Mouse (Mus musculus): ENCODE results near the gene Rnf31. TPM values are rescaled to one million over a fixed set of nuclear protein-coding genes. Genes with fewer than 3 reads are reported as not detected.

Rnf31 gene
- 10 to 100 TPM; 25.7 to 31.3 TPM for total RNA-seq (2021)

DNA sequence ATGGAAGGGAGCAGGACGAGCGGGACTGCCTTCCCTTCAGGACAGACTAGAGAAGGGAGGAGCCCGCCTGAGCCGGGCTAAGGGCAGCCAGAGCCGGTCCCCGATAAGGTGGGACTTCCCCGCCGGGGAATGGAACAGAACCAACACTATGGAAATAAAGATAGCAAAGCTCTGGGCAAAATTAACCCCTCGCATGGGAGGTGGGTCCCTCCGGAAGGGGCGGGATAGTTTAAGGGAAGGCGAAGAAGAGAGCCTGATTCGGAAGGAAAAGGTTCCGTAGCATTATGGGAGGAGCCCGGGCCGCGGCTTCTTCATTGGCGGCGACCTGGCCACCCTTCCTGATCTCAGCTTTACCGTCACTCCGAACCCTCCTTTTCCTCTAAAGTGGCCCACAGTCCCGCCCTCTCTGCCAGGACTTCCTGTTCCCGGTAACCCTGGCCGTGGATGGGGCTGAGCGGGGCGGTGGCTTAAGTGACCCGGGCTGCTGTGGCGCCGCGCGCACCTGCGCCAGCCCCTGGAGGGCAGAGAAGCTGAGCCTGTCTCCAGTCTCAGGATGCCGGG, at the start of gene Rnf31:
Gene Rnf31 (plus strand): TSS at position 378 of the 561 bp plus-strand sequence.
- DNase-seq (ENCODE audit: low spot score), result peak; percentile 95
- intact Hi-C loops (cut with DNase I), result loop anchor here (2.0 kb wide), 1 partner anchor 29 kb away; no protein-coding TSS in a partner anchor

DNA sequence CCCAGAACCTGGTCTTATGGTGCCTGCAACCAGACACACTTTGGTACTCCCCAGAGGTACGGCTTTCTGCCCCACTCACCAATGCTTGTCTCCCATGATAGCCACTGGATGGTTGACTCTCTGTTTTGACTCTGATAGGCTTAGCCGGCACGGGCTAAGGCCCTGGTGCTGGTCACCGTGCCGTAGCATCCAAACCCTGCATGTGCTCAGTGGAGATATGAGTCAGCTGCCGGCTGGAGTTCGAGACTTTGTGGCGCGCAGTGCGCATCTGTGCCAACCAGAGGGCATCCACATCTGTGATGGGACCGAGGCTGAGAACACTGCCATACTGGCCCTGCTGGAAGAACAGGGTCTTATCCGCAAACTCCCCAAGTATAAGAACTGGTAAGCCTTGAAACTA, 49.2 kb upstream of the Rnf31 start:
- intact Hi-C loops (cut with DNase I), result no loop called here
- no peak for DNase-seq (ENCODE audit: low spot score)

DNA sequence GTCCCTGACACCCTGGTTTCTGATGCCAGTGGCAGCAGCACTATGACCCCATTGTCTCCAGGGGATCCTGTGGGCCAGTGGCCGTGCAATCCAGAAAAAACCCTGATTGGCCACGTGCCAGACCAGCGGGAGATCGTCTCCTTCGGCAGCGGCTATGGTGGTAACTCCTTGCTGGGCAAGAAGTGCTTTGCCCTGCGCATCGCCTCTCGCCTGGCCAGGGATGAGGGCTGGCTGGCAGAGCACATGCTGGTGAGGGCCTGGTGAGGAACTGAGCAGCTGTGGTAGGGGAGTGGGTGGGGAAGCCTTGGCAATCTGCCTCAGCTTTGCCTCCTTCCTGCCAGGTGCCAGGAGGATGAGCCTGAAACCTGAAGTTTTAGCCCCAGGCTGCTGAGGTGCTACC, 47.2 kb upstream of the Rnf31 start:
- intact Hi-C loops (cut with DNase I), result no loop called here
- no peak for DNase-seq (ENCODE audit: low spot score)

DNA sequence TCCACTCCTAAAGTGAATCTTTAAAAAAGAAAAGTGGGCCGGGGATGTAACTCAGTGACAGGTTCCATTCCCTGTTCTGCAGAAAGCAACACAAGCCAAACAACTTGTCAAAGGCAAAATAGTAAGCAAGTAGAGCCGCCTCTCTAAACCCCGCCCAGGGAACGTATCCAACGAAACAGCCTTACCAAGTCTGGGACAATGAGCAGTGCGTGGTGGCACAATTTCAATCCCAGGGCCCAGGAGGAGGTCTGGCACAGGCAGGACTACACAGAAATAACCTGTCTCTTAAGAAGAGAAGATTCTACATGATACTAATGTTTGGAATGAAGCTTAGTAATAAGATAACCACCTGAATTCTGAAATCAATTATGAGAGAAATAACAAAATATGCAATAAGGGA, 41.3 kb upstream of the Rnf31 start:
- DNase-seq (ENCODE audit: low spot score), result no peak
- intact Hi-C loops (cut with DNase I), result no loop called here

DNA sequence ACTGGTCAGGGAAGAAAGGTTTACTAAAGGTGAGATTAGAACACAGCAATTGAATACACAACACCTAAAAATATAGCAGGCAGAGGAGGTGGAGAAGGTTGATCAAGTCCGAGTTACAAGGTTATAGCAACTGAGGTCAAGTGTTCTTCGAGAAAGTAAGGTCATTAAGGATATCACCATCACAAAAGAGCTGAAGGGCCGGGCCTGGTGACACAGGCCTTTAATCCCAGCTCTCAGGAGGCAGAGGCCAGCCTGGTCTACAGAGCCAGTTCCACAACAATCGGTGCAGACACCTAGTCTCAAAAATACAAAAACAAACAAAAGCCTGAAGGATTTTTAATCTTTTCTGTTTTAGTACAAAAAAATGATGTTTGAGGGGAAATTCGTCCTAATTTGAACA, 40.2 kb upstream of the Rnf31 start:
- no peak for DNase-seq (ENCODE audit: low spot score)
- intact Hi-C loops (cut with DNase I), result no loop called here

DNA sequence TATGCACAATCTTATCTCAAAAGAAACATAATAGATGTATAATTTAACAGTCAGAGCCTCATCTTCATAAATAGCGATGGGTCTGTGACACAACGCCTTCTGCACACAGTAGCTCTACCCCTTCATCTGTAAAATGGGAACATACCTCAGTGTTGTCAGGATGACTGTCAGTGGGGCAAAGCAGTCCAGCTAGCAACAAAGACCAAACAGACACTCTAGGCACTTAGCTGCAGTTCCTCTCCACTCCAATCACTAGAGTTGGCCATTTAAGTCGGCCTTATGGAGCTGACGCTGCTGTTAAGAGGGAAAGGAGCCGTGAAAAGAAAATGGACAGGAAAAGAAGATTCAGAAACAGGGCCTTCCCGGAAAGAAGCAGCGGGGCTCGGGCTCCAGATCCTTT, 39.7 kb upstream of the Rnf31 start:
- intact Hi-C loops (cut with DNase I), result no loop called here
- no peak for DNase-seq (ENCODE audit: low spot score)

DNA sequence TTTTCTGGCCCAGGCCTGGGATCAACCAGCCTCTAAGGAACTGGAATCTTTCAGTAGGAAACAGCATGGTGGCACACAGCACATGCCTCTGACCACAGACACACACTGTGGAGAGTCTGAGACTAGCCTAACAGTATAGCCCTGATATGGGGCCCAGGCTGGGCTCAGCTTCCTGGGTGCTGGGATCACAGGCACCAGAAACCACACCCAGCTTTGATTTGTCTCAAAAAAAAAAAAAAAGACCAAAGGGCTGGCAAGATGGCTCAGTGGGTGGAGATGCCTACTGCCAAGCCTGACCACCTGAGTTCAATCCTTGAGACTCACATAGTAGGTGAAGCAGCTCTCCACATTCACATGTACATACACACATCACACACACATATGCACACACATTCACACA, 36.9 kb upstream of the Rnf31 start:
- intact Hi-C loops (cut with DNase I), result no loop called here
- DNase-seq (ENCODE audit: low spot score), result no peak

DNA sequence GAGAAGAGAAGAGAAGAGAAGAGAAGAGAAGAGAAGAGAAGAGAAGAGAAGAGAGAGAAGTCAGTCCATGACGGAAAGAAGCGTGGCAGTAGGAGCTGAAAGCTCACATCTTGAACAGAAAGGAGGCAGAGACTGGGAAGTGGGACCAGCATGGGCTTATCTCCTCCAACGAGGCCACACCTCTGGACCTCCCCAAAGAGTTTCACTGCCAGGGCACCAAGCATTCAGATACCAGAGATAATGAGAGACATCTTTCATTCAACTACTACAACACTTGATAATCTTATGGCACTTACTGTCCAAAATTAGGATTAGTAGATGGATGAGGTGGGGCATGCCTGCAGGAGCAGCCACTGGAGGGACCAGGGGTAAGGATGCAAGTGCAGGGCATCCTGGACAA, 35.7 kb upstream of the Rnf31 start:
- DNase-seq (ENCODE audit: low spot score), result no peak
- intact Hi-C loops (cut with DNase I), result loop anchor here (2.0 kb wide), 1 partner anchor 15 kb away; the partner anchor contains the start of gene Pck2

DNA sequence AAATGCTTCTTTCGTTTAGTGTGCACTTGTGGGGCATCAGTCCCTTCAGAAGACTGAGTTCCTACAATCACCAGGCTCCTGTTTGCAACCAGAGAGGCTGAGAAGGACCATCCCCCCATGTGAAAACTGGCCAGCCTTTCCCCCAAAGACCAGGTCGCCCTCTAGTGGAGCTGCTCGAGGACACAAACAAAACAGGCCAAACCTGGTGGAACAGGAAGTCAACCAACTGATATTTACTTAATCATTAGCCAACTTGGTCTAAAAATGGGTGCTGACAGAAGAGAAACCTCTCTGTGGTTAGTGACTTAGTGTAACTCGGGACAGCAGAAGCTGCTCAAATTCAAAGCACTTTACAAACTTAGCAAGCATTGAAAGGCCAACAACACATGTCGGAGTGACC, 34.5 kb upstream of the Rnf31 start:
- peak; percentile 52 for DNase-seq (ENCODE audit: low spot score)
- intact Hi-C loops (cut with DNase I), result loop anchor here (1.0 to 2.0 kb wide), 2 partner anchors 16 to 60 kb away; partner anchors contain the start of gene Pck2

DNA sequence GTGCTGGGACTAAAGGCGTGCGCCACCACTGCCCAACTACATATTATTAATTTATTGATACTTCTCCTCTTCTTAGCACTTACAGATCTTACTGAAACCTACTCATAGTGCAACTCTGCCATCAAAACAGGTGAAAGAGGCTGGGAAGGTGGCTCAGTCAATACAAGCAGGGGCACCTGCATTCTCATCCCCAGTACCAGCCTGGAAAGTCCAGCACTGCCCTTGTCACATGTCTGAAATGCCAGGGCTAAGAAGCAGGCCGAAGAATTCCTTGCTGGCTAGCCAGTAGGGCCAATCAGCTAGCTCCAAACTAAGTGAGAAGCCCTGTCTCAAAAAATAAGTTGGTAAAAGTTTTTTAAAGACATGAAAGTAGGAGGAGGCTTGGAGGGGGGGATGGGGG, 33.9 kb upstream of the Rnf31 start:
- no peak for DNase-seq (ENCODE audit: low spot score)
- intact Hi-C loops (cut with DNase I), result loop anchor here (1.0 to 2.0 kb wide), 2 partner anchors 17 to 60 kb away; partner anchors contain the start of gene Pck2

DNA sequence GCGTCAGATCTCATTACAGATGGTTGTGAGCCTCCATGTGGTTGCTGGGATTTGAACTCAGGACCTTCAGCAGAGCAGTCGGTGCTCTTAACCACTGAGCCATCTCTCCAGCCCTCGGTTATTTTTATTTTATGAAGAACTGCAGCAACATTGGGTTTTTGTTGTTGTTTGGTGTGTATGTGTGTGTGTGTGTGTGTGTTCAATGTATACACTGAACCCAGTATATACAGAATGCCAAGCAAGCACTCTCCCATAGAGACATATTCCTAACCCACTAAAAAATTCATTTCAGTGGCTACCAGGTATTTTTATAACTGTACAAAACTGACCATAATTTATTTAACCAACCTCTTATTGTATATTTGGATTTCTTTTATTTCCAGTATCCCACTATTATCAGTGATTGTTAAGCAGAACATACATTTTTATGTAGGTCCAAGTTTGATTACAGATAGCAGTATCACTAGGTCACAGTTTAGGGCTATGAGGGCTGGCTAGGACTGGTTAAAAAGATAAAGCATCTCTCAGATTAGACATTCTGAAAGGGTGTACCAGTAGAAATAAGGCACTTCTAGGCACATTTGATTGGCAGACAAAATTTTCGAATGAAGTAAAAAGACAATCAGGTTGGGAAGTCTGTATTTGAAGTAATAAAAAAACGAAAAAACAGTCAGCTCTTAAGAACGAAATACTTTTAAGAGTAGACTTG, 32.6 kb upstream of the Rnf31 start:
- intact Hi-C loops (cut with DNase I), result no loop called here
- DNase-seq (ENCODE audit: low spot score), result no peak

DNA sequence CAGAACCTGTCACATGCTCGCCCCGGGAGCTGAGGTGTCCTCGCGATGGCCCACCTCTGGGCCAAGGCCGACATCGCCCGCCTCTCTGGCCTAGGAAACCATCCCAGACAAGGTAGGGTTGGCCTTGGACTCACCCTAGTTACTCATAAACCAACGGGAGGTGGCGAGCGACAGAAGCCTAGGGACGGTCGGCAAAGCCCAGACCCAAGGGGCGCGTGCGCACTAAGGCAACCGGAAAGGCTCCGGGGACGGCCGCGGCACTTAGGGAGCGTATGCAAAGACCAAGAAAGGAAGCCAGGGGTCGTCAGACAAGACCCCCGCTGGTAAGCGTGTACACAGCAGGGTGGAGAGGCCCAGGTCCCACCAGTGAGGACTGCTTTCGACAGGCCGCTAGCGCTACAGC, 31.7 kb upstream of the Rnf31 start, which contains the start of gene Dcaf11:
Gene Dcaf11 (plus strand): TSS at position 208 of the 403 bp plus-strand sequence.
- peak; percentile 81 for DNase-seq (ENCODE audit: low spot score)
- intact Hi-C loops (cut with DNase I), result loop anchor here (5.0 kb wide), 1 partner anchor 43 kb away; the partner anchor contains the start of gene Irf9

DNA sequence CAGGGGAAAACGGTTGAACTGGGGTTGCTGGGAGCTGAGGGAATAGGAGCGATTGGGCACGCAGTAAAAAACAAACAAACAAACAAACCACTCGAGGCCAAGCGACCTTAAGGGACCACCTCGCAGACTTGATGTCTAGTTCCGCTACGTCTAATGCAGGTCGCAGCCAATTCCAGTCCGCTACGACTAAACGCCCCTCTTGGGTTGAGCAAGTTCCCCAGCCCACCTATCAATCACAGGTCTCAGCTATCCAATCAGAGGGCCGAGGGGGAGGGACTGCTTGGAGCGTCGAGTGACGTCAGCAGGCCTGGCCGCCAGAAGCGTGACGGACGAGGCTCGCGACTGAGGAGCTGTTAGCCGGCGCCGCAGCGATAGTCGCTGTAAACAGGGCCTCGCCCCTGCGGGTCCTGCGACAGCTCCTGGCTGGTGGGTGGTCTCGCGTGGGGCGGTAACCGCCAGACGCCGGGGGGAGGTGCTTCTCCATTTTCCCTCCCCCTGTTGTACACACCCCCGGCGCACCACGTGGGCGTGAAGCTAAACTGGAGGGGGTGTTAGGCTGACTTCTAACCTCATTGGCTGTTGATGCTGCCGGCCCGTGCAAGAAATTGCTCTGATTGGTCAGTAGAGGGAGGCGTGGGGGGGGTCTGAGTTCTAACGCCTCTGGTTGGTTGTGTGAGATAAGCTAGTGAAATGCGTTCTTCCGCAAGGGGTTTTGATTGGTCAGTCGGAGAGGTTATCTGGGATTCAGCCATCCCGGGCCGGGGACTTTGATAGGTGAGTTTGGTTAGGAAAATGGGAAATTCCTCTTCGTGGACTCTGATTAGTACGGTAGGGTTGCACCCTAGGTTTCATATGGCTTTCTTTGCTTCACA, 31.1 kb upstream of the Rnf31 start, which contains the start of gene A730061H03Rik:
Gene A730061H03Rik (minus strand): TSS at position 205 of the 872 bp plus-strand sequence.
- DNase-seq (ENCODE audit: low spot score), result peak; percentile 97
- intact Hi-C loops (cut with DNase I), result loop anchor here (5.0 kb wide), 1 partner anchor 42 kb away; the partner anchor contains the start of gene Irf9

DNA sequence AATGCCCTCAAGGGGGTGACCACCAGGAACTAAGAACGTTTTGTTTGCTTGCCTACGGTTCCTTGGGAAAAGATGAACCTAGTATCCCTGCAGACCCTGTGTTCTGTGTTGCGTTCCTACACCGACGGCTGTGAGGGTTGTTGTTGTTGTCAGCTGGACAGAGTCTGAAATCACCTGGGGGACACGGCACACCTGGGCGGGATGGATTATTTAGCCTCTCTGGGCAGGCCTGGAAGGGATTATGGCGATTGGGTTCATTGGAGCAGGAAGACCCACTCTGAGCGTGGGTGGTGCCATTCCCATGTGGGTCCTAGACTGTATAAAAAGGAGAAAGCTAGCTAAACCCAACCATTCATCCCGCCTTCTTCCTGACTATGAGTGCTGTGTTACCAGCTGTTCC, 29.6 kb upstream of the Rnf31 start:
- intact Hi-C loops (cut with DNase I), result loop anchor here (2.0 to 5.0 kb wide), 2 partner anchors 29 to 40 kb away; partner anchors contain the start of genes Irf9, Psme2 and Rnf31

DNA sequence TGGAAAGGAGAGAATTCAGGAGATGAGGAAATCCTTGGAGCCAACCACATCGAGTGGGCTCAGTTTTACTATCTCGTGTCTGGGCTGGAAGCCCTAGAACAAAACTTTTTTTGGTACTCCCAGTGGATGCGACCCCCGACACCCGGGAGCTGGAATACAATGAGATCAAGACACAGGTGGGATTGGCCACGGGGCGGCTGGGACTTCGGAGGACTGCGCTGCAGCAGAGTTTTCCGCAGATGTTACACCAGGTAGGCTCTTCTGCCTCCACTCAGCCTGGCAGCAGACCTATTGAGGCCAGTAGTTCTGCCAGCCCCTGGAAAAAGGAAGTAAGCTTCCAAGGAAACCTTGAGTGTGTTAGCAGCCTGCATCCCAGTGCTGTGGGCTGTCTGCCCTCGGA, 28.3 kb upstream of the Rnf31 start:
- intact Hi-C loops (cut with DNase I), result loop anchor here (2.0 to 5.0 kb wide), 2 partner anchors 28 to 39 kb away; partner anchors contain the start of genes Irf9, Psme2 and Rnf31
- DNase-seq (ENCODE audit: low spot score), result no peak

More for the DNA sequence above, 29.6 kb upstream of the Rnf31 start:
- no peak for DNase-seq (ENCODE audit: low spot score)

DNA sequence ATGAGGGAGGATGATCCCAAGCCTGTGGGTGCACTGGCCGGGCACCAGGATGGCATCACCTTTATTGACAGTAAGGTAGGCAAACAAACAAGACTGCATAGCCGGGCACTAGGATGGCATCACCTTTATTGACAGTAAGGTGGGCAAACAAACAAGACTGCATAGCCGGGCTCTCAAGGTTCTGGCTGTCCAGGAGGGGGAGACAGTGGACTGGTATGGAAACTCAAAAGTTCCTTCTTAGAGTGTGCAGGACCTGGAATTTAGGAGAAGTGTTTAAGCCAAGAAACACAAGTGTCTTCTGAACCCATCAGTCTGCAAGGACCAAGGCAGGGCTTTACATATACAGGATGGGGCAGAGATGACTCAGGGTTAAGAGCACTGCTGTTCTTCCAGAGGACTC, 25.8 kb upstream of the Rnf31 start:
- intact Hi-C loops (cut with DNase I), result no loop called here
- no peak for DNase-seq (ENCODE audit: low spot score)

DNA sequence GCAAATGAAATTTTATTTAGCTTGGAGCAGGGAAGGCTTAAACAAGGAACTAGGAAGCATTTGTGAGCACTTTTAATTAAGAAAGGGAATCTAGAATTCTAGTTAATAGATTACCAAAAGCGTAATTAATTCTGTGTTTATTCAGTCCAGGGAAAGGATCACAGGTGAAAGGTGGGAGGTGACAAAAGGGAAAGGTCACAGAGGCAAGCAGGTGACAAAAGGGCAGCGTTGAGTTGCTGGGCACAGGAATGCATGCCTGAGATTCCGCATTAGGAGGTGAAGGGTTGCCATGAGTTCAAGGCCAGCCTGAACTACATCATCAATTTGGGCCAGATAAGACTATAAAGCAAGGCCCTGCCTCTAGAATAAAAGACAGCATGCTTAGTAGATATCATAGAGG, 24.0 kb upstream of the Rnf31 start:
- intact Hi-C loops (cut with DNase I), result no loop called here
- DNase-seq (ENCODE audit: low spot score), result no peak

DNA sequence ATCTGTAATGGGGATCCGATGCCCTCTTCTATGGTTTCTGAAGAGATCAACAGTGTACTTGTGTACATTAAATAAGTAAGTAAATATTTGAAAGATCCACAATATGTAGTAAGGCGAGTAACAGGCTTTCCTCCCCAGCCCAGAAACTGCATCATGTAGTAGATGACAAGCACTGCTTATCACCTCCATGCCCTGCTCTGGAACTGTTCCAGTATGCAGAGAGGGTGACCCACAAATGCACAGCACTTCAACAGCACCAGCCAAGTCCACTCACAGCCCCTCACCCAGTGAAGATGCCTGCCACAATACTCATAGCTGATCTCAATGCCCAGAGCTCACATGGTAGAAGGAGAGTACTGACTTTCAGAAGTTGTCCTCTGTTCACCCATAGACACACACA, 20.9 kb upstream of the Rnf31 start:
- no peak for DNase-seq (ENCODE audit: low spot score)
- intact Hi-C loops (cut with DNase I), result no loop called here

DNA sequence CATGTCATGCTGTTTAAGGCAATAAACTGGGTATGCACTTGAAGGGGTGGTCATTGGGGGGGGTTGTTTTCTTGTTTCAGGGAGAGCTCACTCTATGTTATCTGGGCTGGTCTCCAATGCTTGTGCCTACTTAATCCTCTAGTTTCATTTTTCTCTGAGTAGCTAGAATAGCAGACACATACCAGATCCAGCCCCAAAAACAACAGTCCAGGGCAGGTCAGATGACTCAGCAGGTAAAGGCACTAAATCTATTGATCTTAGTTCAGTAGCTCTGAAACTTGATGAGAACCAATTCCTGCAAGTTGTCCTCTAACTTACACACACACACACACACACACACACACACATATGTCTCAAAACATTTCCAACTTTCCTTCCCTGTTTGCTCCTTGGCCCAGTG, 19.7 kb upstream of the Rnf31 start:
- intact Hi-C loops (cut with DNase I), result no loop called here
- DNase-seq (ENCODE audit: low spot score), result no peak

DNA sequence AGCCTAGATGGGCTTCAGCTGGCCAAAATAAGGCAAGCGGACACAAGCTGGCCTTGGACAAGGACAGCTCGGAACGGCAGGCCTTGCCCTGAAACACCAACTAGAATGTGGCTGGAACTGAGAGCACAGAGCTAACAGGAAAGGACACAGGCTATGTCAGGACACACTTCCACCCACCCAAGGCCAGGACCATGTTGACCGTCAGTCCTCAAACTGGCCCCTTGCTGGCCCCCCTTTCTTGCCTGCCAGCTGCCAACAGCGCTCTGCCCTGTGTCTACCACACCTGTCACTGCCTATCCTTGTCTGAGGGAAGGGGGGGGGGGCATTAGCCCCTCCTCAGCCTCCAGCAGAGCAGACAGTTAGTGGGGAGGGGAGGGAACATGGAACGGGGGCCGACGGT, 16.2 kb upstream of the Rnf31 start, which contains the start of gene Fitm1:
Gene Fitm1 (plus strand): TSS at position 316 of the 400 bp plus-strand sequence.
- no peak for DNase-seq (ENCODE audit: low spot score)
- intact Hi-C loops (cut with DNase I), result no loop called here
